Comparison of ENCODE assay signal across 11 mouse cellular contexts in genomic region chr5:91075021-91075420, GRCm38 (mm10). TPM values are rescaled to one million over a fixed set of nuclear protein-coding genes. Genes with fewer than 3 reads are reported as not detected.
DNase-seq lines count a peak whose midpoint lies in the region; ATAC-seq and TF ChIP-seq lines count a peak whose summit lies in the region.
"Had no signal": no experiment of that assay in that cellular context is flagged by ENCODE, and none has a peak within 500 bp of the region (broad histone marks: within the 10 kb centered on the region; RNA-seq: fewer than 3 reads in every experiment).

No protein-coding gene starts in this region.

- WGBS in kidney, postnatal 0 days = 64% methylated on average over 1 of the region's 1 CpGs
- 67% methylated on average over 1 of the region's 1 CpGs for WGBS in forebrain, embryonic 10.5 days
- WGBS in intestine, postnatal 0 days = 32% methylated on average over 1 of the region's 1 CpGs
- 53% methylated on average over 1 of the region's 1 CpGs for WGBS in stomach, embryonic 14.5 days

- no peaks in the 10 kb centered on the region for H3K4me1 ChIP-seq in kidney, postnatal 0 days (replicated peaks; ENCODE audit: insufficient read depth, low read length)
- H3K4me1 ChIP-seq in forebrain, embryonic 10.5 days = peaks cover 9% of the 10 kb centered on the region
- no peaks in the 10 kb centered on the region for H3K4me1 ChIP-seq in intestine, postnatal 0 days (replicated peaks; ENCODE audit: control insufficient read depth, insufficient read depth, low read length)
- H3K4me1 ChIP-seq in stomach, embryonic 14.5 days (ENCODE audit: control insufficient read depth, insufficient read depth, low read length) = no peaks in the 10 kb centered on the region
- H3K4me1 ChIP-seq: liver, embryonic 13.5 days had no signal

- no peak for ATAC-seq in kidney, postnatal 0 days (replicated peaks; ENCODE audit: low FRiP score, low read depth)
- peak; percentile 80 for ATAC-seq in intestine, postnatal 0 days
- ATAC-seq in stomach, embryonic 14.5 days (ENCODE audit: insufficient number of reproducible peaks, insufficient read depth, low FRiP score, low read depth) = no peak
- no peak for ATAC-seq in erythroblast, adult 5-6 weeks (replicated peaks; ENCODE audit: low FRiP score, poor library complexity, severe bottlenecking)

- H3K9me3 ChIP-seq in kidney, postnatal 0 days (replicated peaks; ENCODE audit: low read length) = no peaks in the 10 kb centered on the region
- H3K9me3 ChIP-seq in forebrain, embryonic 10.5 days = no peaks in the 10 kb centered on the region
- H3K9me3 ChIP-seq in intestine, postnatal 0 days (ENCODE audit: control insufficient read depth) = no peaks in the 10 kb centered on the region
- no peaks in the 10 kb centered on the region for H3K9me3 ChIP-seq in stomach, embryonic 14.5 days (ENCODE audit: control insufficient read depth, low read depth, low read length)
- H3K9me3 ChIP-seq: G1E; liver, embryonic 13.5 days had no signal

- H3K36me3 ChIP-seq in kidney, postnatal 0 days (ENCODE audit: insufficient read depth, low read length) = no peaks in the 10 kb centered on the region
- no peaks in the 10 kb centered on the region for H3K36me3 ChIP-seq in forebrain, embryonic 10.5 days (replicated peaks)
- H3K36me3 ChIP-seq in intestine, postnatal 0 days (ENCODE audit: control insufficient read depth, insufficient read depth) = no peaks in the 10 kb centered on the region
- no peaks in the 10 kb centered on the region for H3K36me3 ChIP-seq in stomach, embryonic 14.5 days (ENCODE audit: control insufficient read depth, insufficient read depth, low read length)
- H3K36me3 ChIP-seq: G1E; liver, embryonic 13.5 days had no signal

- TF ChIP-seq CTCF in kidney, postnatal 0 days (IDR thresholded peaks at IDR 0.05; ENCODE audit: low read depth) = no peak
- 0 out of 2 replicates have a peak, but pooled peaks have one; percentile 26 for TF ChIP-seq CTCF in intestine, postnatal 0 days (IDR thresholded peaks at IDR 0.05; ENCODE audit: low read depth)

- H3K4me2 ChIP-seq in kidney, postnatal 0 days (ENCODE audit: low read length) = peak overlapping the region; percentile 52; the same call in 1 of the 2 replicates
- H3K4me2 ChIP-seq in intestine, postnatal 0 days (replicated peaks; ENCODE audit: low read depth) = peak overlapping the region; percentile 66
- H3K4me2 ChIP-seq in stomach, embryonic 14.5 days (replicated peaks; ENCODE audit: low read depth, low read length) = peak overlapping the region; percentile 64

- H3K9ac ChIP-seq in kidney, postnatal 0 days (ENCODE audit: low read depth, low read length) = no peak overlapping the region
- no peak overlapping the region for H3K9ac ChIP-seq in intestine, postnatal 0 days (ENCODE audit: low read depth, low read length)
- H3K9ac ChIP-seq in stomach, embryonic 14.5 days (replicated peaks; ENCODE audit: low read depth, low read length) = no peak overlapping the region
- H3K9ac ChIP-seq: liver, embryonic 13.5 days had no signal

- H3K4me3 ChIP-seq in kidney, postnatal 0 days (replicated peaks; ENCODE audit: low read depth, low read length) = no peak overlapping the region
- peak overlapping the region; percentile 56 for H3K4me3 ChIP-seq in forebrain, embryonic 10.5 days
- peak overlapping the region; percentile 32 for H3K4me3 ChIP-seq in intestine, postnatal 0 days (ENCODE audit: low read depth, low read length)
- peak overlapping the region; percentile 29; the same call in 1 of the 2 replicates for H3K4me3 ChIP-seq in stomach, embryonic 14.5 days (ENCODE audit: low read depth, low read length)

- DNase-seq in kidney, postnatal 0 days (ENCODE audit: low spot score) = no peak
- no peak for DNase-seq in kidney, adult 18-20 months
- DNase-seq in forebrain, embryonic 10.5 days (ENCODE audit: extremely low spot score, low spot score) = no peak
- DNase-seq in urinary bladder, postnatal 14 days (ENCODE audit: low spot score) = no peak
- DNase-seq in layer of hippocampus, postnatal 25 days (ENCODE audit: extremely low spot score in 1 of 2, low spot score in 1 of 2) = no peak
- DNase-seq: liver, embryonic 13.5 days had no signal

- peaks cover 5% of the 10 kb centered on the region; the same call in 1 of the 2 replicates for H3K27me3 ChIP-seq in kidney, postnatal 0 days (ENCODE audit: insufficient read depth, low read length)
- H3K27me3 ChIP-seq in forebrain, embryonic 10.5 days (ENCODE audit: poor library complexity, severe bottlenecking) = peaks cover 39% of the 10 kb centered on the region
- no peaks in the 10 kb centered on the region; the same call in 1 of the 2 replicates for H3K27me3 ChIP-seq in intestine, postnatal 0 days (replicated peaks; ENCODE audit: control insufficient read depth, insufficient read depth, low read length)
- 0 out of 2 replicates have a peak, but pooled peaks cover 3% of the 10 kb centered on the region for H3K27me3 ChIP-seq in stomach, embryonic 14.5 days (ENCODE audit: control insufficient read depth, insufficient read depth, low read length)

- H3K27ac ChIP-seq in kidney, postnatal 0 days = no peak overlapping the region
- H3K27ac ChIP-seq in forebrain, embryonic 10.5 days = no peak overlapping the region
- H3K27ac ChIP-seq in intestine, postnatal 0 days (ENCODE audit: low read depth, low read length) = no peak overlapping the region
- H3K27ac ChIP-seq in stomach, embryonic 14.5 days (ENCODE audit: low read length) = no peak overlapping the region
- H3K27ac ChIP-seq: liver, embryonic 13.5 days had no signal

RNA-seq across cellular contexts. Expression of gene Ereg, which starts 0.6 kb away (rescaled TPM):
- polyA plus RNA-seq in kidney, postnatal 0 days (2015; fragmentation: Nextera tagmentation; extraction: Ambion mirVana) = 0.03 TPM in 1 of 2 replicates, not detected in the other
- 0.07 TPM in 1 of 2 replicates, not detected in the other for polyA plus RNA-seq in forebrain, embryonic 10.5 days (2016; fragmentation: Nextera tagmentation; extraction: Ambion mirVana)
- polyA plus RNA-seq in intestine, postnatal 0 days (2015; fragmentation: Nextera tagmentation; extraction: Ambion mirVana) = 1.4 and 2.0 TPM in 2 replicates
- 0.15 and 0.17 TPM in 2 replicates for polyA plus RNA-seq in stomach, embryonic 14.5 days (2014; fragmentation: Nextera tagmentation; extraction: Ambion mirVana)
- total RNA-seq in erythroblast, adult 5-6 weeks (2015; ENCODE audit: low replicate concordance) = not detected in 2 replicates
- not detected in 2 replicates for total RNA-seq in erythroblast, adult 5-6 weeks (2017; ENCODE audit: low replicate concordance)
- not detected for total RNA-seq in layer of hippocampus, postnatal 25 days (2021)
- total RNA-seq: G1E had no signal
- polyA plus RNA-seq: G1E had no signal

RNA-seq across cellular contexts. Expression of gene Epgn, which starts 47.8 kb away (rescaled TPM):
- 0.10 and 0.11 TPM in 2 replicates for polyA plus RNA-seq in kidney, postnatal 0 days (2015; fragmentation: Nextera tagmentation; extraction: Ambion mirVana)
- polyA plus RNA-seq in forebrain, embryonic 10.5 days (2016; fragmentation: Nextera tagmentation; extraction: Ambion mirVana) = 0.10 and 0.34 TPM in 2 replicates
- 0.12 TPM in 1 of 2 replicates, not detected in the other for polyA plus RNA-seq in intestine, postnatal 0 days (2015; fragmentation: Nextera tagmentation; extraction: Ambion mirVana)
- 0.43 TPM in 1 of 2 replicates, not detected in the other for polyA plus RNA-seq in stomach, embryonic 14.5 days (2014; fragmentation: Nextera tagmentation; extraction: Ambion mirVana)
- total RNA-seq in erythroblast, adult 5-6 weeks (2015; ENCODE audit: low replicate concordance) = not detected in 2 replicates
- not detected in 2 replicates for total RNA-seq in erythroblast, adult 5-6 weeks (2017; ENCODE audit: low replicate concordance)
- total RNA-seq in layer of hippocampus, postnatal 25 days (2021) = under 1 TPM; 0.40 to 0.44 TPM
- total RNA-seq: neutrophil, adult 5-6 weeks had no signal
- polyA plus RNA-seq: G1E had no signal
